In genomic region chr3:113859421-113859820, GRCm38 (mm10) we compare ENCODE assay signal across 28 mouse cellular contexts.
A peak's percentile ranks its signal among the peaks of the same experiment; 100 is the strongest.
DNase-seq lines count a peak whose midpoint lies in the region; ATAC-seq lines count a peak whose summit lies in the region.
"Had no signal": no experiment of that assay in that cellular context is flagged by ENCODE, and none has a peak within 500 bp of the region (broad histone marks: within the 10 kb centered on the region; RNA-seq: fewer than 3 reads in every experiment).

No protein-coding gene starts in this region.

- no peak overlapping the region for H3K4me3 ChIP-seq in limb, embryonic 13.5 days
- no peak overlapping the region for H3K4me3 ChIP-seq in limb, embryonic 10.5 days
- no peak overlapping the region for H3K4me3 ChIP-seq in embryonic facial prominence, embryonic 12.5 days
- H3K4me3 ChIP-seq: erythroblast, embryonic 14.5 days; gastrocnemius, adult 2 months; heart, embryonic 12.5 days; hindbrain, embryonic 10.5 days; hindbrain, embryonic 15.5 days; left cerebral cortex, adult 2 months; liver, embryonic 13.5 days; midbrain, embryonic 10.5 days; myocyte; neural tube, embryonic 12.5 days had no signal

- no peak for ATAC-seq in limb, embryonic 13.5 days (ENCODE audit: low FRiP score, low read depth)
- peak; percentile 28; the same call in 1 of the 2 replicates for ATAC-seq in embryonic facial prominence, embryonic 12.5 days (ENCODE audit: insufficient number of reproducible peaks, insufficient read depth, low FRiP score, low TSS enrichment)
- ATAC-seq: inflammation-experienced regulatory T-cells, adult 6 months had no signal

- H3K4me1 ChIP-seq in limb, embryonic 13.5 days = 0 out of 2 replicates have a peak, but pooled peaks cover 4% of the 10 kb centered on the region
- no peaks in the 10 kb centered on the region for H3K4me1 ChIP-seq in limb, embryonic 10.5 days
- H3K4me1 ChIP-seq in embryonic facial prominence, embryonic 12.5 days = peaks cover 4% of the 10 kb centered on the region; the same call in 1 of the 2 replicates
- H3K4me1 ChIP-seq: heart, embryonic 12.5 days; hindbrain, embryonic 10.5 days; hindbrain, embryonic 15.5 days; liver, embryonic 13.5 days; midbrain, embryonic 10.5 days; neural tube, embryonic 12.5 days had no signal

- DNase-seq in limb, embryonic 10.5 days (ENCODE audit: low spot score) = no peak
- peak; percentile 16 for DNase-seq in NIH3T3 (ENCODE audit: low read depth)
- peak; percentile 6 for DNase-seq in mesoderm, embryonic 11.5 days (ENCODE audit: low read depth, low spot score)
- no peak for DNase-seq in adrenal gland, adult 18-20 months (ENCODE audit: low spot score in 2 of 2)
- DNase-seq: adrenal gland, postnatal 25 days; cerebellum, adult 18-20 months; cerebellum, postnatal 36 days; gastrocnemius, adult 2 months; gastrocnemius, postnatal 36 days; heart, adult 18-20 months; kidney, adult 11 months; kidney, postnatal 14 days; liver, embryonic 13.5 days; lung, adult 18-20 months; lung, postnatal 14 days; right cerebral cortex, postnatal 4 days had no signal

- H3K27ac ChIP-seq in limb, embryonic 13.5 days = peak overlapping the region; percentile 6; the same call in 1 of the 2 replicates
- H3K27ac ChIP-seq in limb, embryonic 10.5 days = no peak overlapping the region
- no peak overlapping the region for H3K27ac ChIP-seq in embryonic facial prominence, embryonic 12.5 days
- H3K27ac ChIP-seq: gastrocnemius, adult 2 months; hindbrain, embryonic 10.5 days; hindbrain, embryonic 15.5 days; left cerebral cortex, adult 2 months; liver, embryonic 13.5 days; midbrain, embryonic 10.5 days; neural tube, embryonic 12.5 days had no signal

- no peaks in the 10 kb centered on the region for H3K9me3 ChIP-seq in limb, embryonic 13.5 days
- no peaks in the 10 kb centered on the region for H3K9me3 ChIP-seq in limb, embryonic 10.5 days (replicated peaks)
- no peaks in the 10 kb centered on the region for H3K9me3 ChIP-seq in embryonic facial prominence, embryonic 12.5 days
- H3K9me3 ChIP-seq: heart, embryonic 12.5 days; hindbrain, embryonic 10.5 days; hindbrain, embryonic 15.5 days; liver, embryonic 13.5 days; midbrain, embryonic 10.5 days; neural tube, embryonic 12.5 days had no signal

- H3K27me3 ChIP-seq in limb, embryonic 13.5 days = no peaks in the 10 kb centered on the region
- H3K27me3 ChIP-seq in limb, embryonic 10.5 days (ENCODE audit: low read depth, poor library complexity, severe bottlenecking) = no peaks in the 10 kb centered on the region
- no peaks in the 10 kb centered on the region for H3K27me3 ChIP-seq in embryonic facial prominence, embryonic 12.5 days
- H3K27me3 ChIP-seq: CH12.LX; heart, embryonic 12.5 days; hindbrain, embryonic 15.5 days; liver, embryonic 13.5 days; neural tube, embryonic 12.5 days had no signal

- H3K36me3 ChIP-seq in limb, embryonic 13.5 days = no peaks in the 10 kb centered on the region
- H3K36me3 ChIP-seq in limb, embryonic 10.5 days = no peaks in the 10 kb centered on the region
- no peaks in the 10 kb centered on the region for H3K36me3 ChIP-seq in embryonic facial prominence, embryonic 12.5 days
- H3K36me3 ChIP-seq: heart, embryonic 12.5 days; hindbrain, embryonic 10.5 days; hindbrain, embryonic 15.5 days; liver, embryonic 13.5 days; midbrain, embryonic 10.5 days; neural tube, embryonic 12.5 days had no signal

- WGBS in limb, embryonic 13.5 days = 38% methylated on average over 1 of the region's 1 CpGs
- WGBS in limb, embryonic 10.5 days = 73% methylated on average over 1 of the region's 1 CpGs
- 29% methylated on average over 1 of the region's 1 CpGs for WGBS in embryonic facial prominence, embryonic 12.5 days

- no peak overlapping the region for H3K9ac ChIP-seq in limb, embryonic 13.5 days
- H3K9ac ChIP-seq in embryonic facial prominence, embryonic 12.5 days = no peak overlapping the region
- H3K9ac ChIP-seq: heart, embryonic 12.5 days; hindbrain, embryonic 15.5 days; liver, embryonic 13.5 days; neural tube, embryonic 12.5 days had no signal

- no peak overlapping the region for H3K4me2 ChIP-seq in limb, embryonic 13.5 days (replicated peaks)
- H3K4me2 ChIP-seq in embryonic facial prominence, embryonic 12.5 days (replicated peaks) = no peak overlapping the region
- H3K4me2 ChIP-seq: heart, embryonic 12.5 days; hindbrain, embryonic 15.5 days; liver, embryonic 13.5 days; neural tube, embryonic 12.5 days had no signal

Comparison
In these comparisons a context has a peak if more than half of its experiments do, and no peak if none do; other contexts are left out.
1. DNase-seq: peak in NIH3T3 (single experiment) and mesoderm, embryonic 11.5 days (single experiment); none in limb, embryonic 10.5 days (single experiment) and adrenal gland, adult 18-20 months (0 of 2).